Comparison of ENCODE assay signal across 27 mouse cellular contexts in the genomic region with DNA sequence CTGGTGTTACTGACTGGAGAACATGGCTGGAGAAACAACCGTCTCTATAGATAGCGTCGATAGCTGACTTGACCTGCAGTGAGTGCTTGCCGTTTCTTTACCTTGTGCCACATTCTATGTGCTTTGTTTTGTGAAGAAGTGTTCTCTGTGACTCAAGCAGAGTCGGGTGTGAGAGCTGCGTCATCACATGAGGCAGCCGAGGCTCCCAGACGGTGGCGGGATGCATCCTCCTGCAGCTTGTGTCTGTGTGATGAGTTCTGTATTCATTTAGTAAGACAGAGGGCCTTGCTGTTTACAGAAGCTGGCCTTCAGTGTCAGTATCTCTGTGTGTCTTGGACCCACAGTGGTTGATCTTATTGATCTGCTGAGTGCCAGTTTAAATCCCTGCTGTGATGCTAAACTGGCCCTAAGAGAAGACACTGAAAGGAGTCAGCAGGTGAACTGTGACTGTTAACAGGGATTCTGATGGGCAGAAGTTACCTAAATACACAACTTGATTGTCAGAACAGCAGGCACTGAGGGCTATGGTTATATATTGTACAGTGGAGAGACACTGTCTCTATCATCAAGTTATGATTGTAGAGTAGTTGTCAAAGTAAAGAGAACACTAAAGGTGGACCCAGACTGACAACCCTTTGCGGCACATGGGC. TPM values are rescaled to one million over a fixed set of nuclear protein-coding genes. Genes with fewer than 3 reads are reported as not detected.
DNase-seq lines count a peak whose midpoint lies in the region; ATAC-seq lines count a peak whose summit lies in the region.
"Had no signal": no experiment of that assay in that cellular context is flagged by ENCODE, and none has a peak within 500 bp of the region (broad histone marks: within the 10 kb centered on the region; RNA-seq: fewer than 3 reads in every experiment).

No protein-coding gene starts in this region.

- 60% methylated on average over 10 of the region's 10 CpGs for WGBS in intestine, embryonic 14.5 days
- 61% methylated on average over 10 of the region's 10 CpGs for whole genome bisulfite sequencing in intestine, embryonic 16.5 days
- WGBS in midbrain, embryonic 16.5 days: 29% methylated on average over 10 of the region's 10 CpGs
- 37% methylated on average over 10 of the region's 10 CpGs for WGBS in midbrain, embryonic 15.5 days

- H3K36me3 ChIP-seq in intestine, embryonic 14.5 days (ENCODE audit: control insufficient read depth, insufficient read depth, low read length): no peaks in the 10 kb centered on the region
- H3K36me3 ChIP-seq in intestine, embryonic 16.5 days (ENCODE audit: control insufficient read depth, insufficient read depth, low read length): no peaks in the 10 kb centered on the region
- H3K36me3 ChIP-seq in midbrain, embryonic 16.5 days (ENCODE audit: control insufficient read depth, insufficient read depth, low read length): no peaks in the 10 kb centered on the region
- no peaks in the 10 kb centered on the region for H3K36me3 ChIP-seq in midbrain, embryonic 15.5 days (replicated peaks)
- H3K36me3 ChIP-seq: embryonic facial prominence, embryonic 13.5 days; heart, embryonic 10.5 days; kidney, embryonic 15.5 days; limb, embryonic 10.5 days; limb, embryonic 15.5 days had no signal

- no peak for DNase-seq in cerebellum, adult 18-20 months
- DNase-seq in intestine, embryonic 14.5 days (ENCODE audit: low spot score): peak; percentile 32
- no peak for DNase-seq in adrenal gland, postnatal 4 days (ENCODE audit: low spot score in 2 of 2)
- DNase-seq: adrenal gland, postnatal 25 days; cerebellum, adult 9-11 months; gastrocnemius, postnatal 10 days; heart, postnatal 4 days; kidney, adult 11 months; kidney, postnatal 25 days; lung, embryonic 14.5 days; lung, postnatal 14 days had no signal

- no peaks in the 10 kb centered on the region for H3K27me3 ChIP-seq in intestine, embryonic 14.5 days (replicated peaks; ENCODE audit: control insufficient read depth, insufficient read depth, low read length)
- H3K27me3 ChIP-seq in intestine, embryonic 16.5 days (replicated peaks; ENCODE audit: control insufficient read depth, insufficient read depth, low read length): no peaks in the 10 kb centered on the region
- no peaks in the 10 kb centered on the region for H3K27me3 ChIP-seq in midbrain, embryonic 16.5 days (ENCODE audit: control insufficient read depth, insufficient read depth, low read depth, low read length)
- H3K27me3 ChIP-seq in midbrain, embryonic 15.5 days (replicated peaks): no peaks in the 10 kb centered on the region
- H3K27me3 ChIP-seq: CH12.LX; embryonic facial prominence, embryonic 13.5 days; hindbrain, embryonic 13.5 days; kidney, embryonic 15.5 days; limb, embryonic 15.5 days; neural tube, embryonic 13.5 days; Patski had no signal

- peak; percentile 60; the same call in 1 of the 2 replicates for ATAC-seq in cerebellum, adult (ENCODE audit: insufficient number of reproducible peaks, low FRiP score, low TSS enrichment)
- ATAC-seq in intestine, embryonic 14.5 days (replicated peaks; ENCODE audit: low FRiP score, low TSS enrichment, low read depth): no peak
- ATAC-seq in intestine, embryonic 16.5 days: no peak
- no peak for ATAC-seq in midbrain, embryonic 16.5 days
- no peak for ATAC-seq in midbrain, embryonic 15.5 days (replicated peaks)
- ATAC-seq: forebrain, embryonic 16.5 days; Patski had no signal

- no peaks in the 10 kb centered on the region for H3K4me1 ChIP-seq in intestine, embryonic 14.5 days (replicated peaks; ENCODE audit: control insufficient read depth, insufficient read depth, low read length)
- peaks cover 5% of the 10 kb centered on the region for H3K4me1 ChIP-seq in intestine, embryonic 16.5 days (ENCODE audit: control insufficient read depth, insufficient read depth, low read length)
- H3K4me1 ChIP-seq in midbrain, embryonic 16.5 days (ENCODE audit: control insufficient read depth, insufficient read depth, low read length): no peaks in the 10 kb centered on the region
- no peaks in the 10 kb centered on the region for H3K4me1 ChIP-seq in midbrain, embryonic 15.5 days
- H3K4me1 ChIP-seq: limb, embryonic 10.5 days; limb, embryonic 15.5 days had no signal

- no peaks in the 10 kb centered on the region for H3K9me3 ChIP-seq in intestine, embryonic 14.5 days (ENCODE audit: control insufficient read depth, low read length)
- H3K9me3 ChIP-seq in intestine, embryonic 16.5 days (ENCODE audit: control insufficient read depth, low read length): no peaks in the 10 kb centered on the region
- H3K9me3 ChIP-seq in midbrain, embryonic 16.5 days (replicated peaks; ENCODE audit: control insufficient read depth, low read length, poor library complexity, severe bottlenecking): no peaks in the 10 kb centered on the region
- no peaks in the 10 kb centered on the region for H3K9me3 ChIP-seq in midbrain, embryonic 15.5 days
- H3K9me3 ChIP-seq: embryonic facial prominence, embryonic 13.5 days; forebrain, embryonic 10.5 days; heart, embryonic 10.5 days; hindbrain, embryonic 13.5 days; kidney, embryonic 15.5 days; limb, embryonic 10.5 days; limb, embryonic 15.5 days; neural tube, embryonic 13.5 days had no signal

- H3K4me2 ChIP-seq in intestine, embryonic 14.5 days (ENCODE audit: low read length): no peak overlapping the region
- no peak overlapping the region for H3K4me2 ChIP-seq in intestine, embryonic 16.5 days (ENCODE audit: low read depth, low read length)
- no peak overlapping the region for H3K4me2 ChIP-seq in midbrain, embryonic 16.5 days (ENCODE audit: low read length)
- no peak overlapping the region for H3K4me2 ChIP-seq in midbrain, embryonic 15.5 days
- H3K4me2 ChIP-seq: embryonic facial prominence, embryonic 13.5 days; hindbrain, embryonic 13.5 days; kidney, embryonic 15.5 days; limb, embryonic 15.5 days; lung, embryonic 14.5 days; neural tube, embryonic 13.5 days had no signal

- no peak overlapping the region for H3K4me3 ChIP-seq in intestine, embryonic 14.5 days (ENCODE audit: low read depth, low read length)
- no peak overlapping the region for H3K4me3 ChIP-seq in intestine, embryonic 16.5 days (ENCODE audit: low read length)
- H3K4me3 ChIP-seq in midbrain, embryonic 16.5 days (ENCODE audit: low read depth, low read length): no peak overlapping the region
- H3K4me3 ChIP-seq in midbrain, embryonic 15.5 days: no peak overlapping the region
- H3K4me3 ChIP-seq: embryonic facial prominence, embryonic 13.5 days; forebrain, embryonic 10.5 days; heart, embryonic 10.5 days; hindbrain, embryonic 13.5 days; kidney, embryonic 15.5 days; limb, embryonic 10.5 days; limb, embryonic 15.5 days; neural tube, embryonic 13.5 days had no signal

- H3K9ac ChIP-seq in intestine, embryonic 14.5 days (ENCODE audit: low read length): no peak overlapping the region
- H3K9ac ChIP-seq in intestine, embryonic 16.5 days (ENCODE audit: low read depth, low read length): no peak overlapping the region
- peak overlapping the region; percentile 15 for H3K9ac ChIP-seq in midbrain, embryonic 16.5 days (ENCODE audit: low read depth, low read length)
- no peak overlapping the region for H3K9ac ChIP-seq in midbrain, embryonic 15.5 days
- H3K9ac ChIP-seq: embryonic facial prominence, embryonic 13.5 days; hindbrain, embryonic 13.5 days; kidney, embryonic 15.5 days; limb, embryonic 15.5 days; liver, embryonic 14.5 days; lung, embryonic 14.5 days; neural tube, embryonic 13.5 days had no signal

- no peak overlapping the region for H3K27ac ChIP-seq in intestine, embryonic 14.5 days (ENCODE audit: low read depth)
- no peak overlapping the region for H3K27ac ChIP-seq in intestine, embryonic 16.5 days (ENCODE audit: low read length)
- no peak overlapping the region for H3K27ac ChIP-seq in midbrain, embryonic 16.5 days (ENCODE audit: low read length)
- H3K27ac ChIP-seq in midbrain, embryonic 15.5 days: no peak overlapping the region
- H3K27ac ChIP-seq: embryonic facial prominence, embryonic 13.5 days; forebrain, embryonic 10.5 days; heart, embryonic 10.5 days; hindbrain, embryonic 13.5 days; kidney, embryonic 15.5 days; limb, embryonic 10.5 days; limb, embryonic 15.5 days; liver, embryonic 14.5 days; neural tube, embryonic 13.5 days had no signal

RNA-seq across cellular contexts. Expression of gene Pigk, which starts 21.8 kb away (rescaled TPM):
- 41.8 and 42.9 TPM in 2 replicates for polyA plus RNA-seq in intestine, embryonic 14.5 days (2014; fragmentation: Nextera tagmentation; extraction: Ambion mirVana)
- polyA plus RNA-seq in intestine, embryonic 16.5 days (2015; fragmentation: Nextera tagmentation; extraction: Ambion mirVana): 32.8 and 35.9 TPM in 2 replicates
- 54.3 and 59.6 TPM in 2 replicates for polyA plus RNA-seq in midbrain, embryonic 16.5 days (2015; fragmentation: Nextera tagmentation; extraction: Ambion mirVana)
- polyA plus RNA-seq in midbrain, embryonic 15.5 days (2015; fragmentation: Nextera tagmentation; extraction: Ambion mirVana): 49.1 and 53.0 TPM in 2 replicates
- 10 to 100 TPM; 52.9 to 59.3 TPM for total RNA-seq in adrenal gland, postnatal 4 days (2021)
